Mouse (Mus musculus) erythroblast, embryonic 14.5 days (primary cell): ENCODE results near the gene Sel1l. TPM values are rescaled to one million over a fixed set of nuclear protein-coding genes. Genes with fewer than 3 reads are reported as not detected.

ENCODE experiments used
- H3K27me3 ChIP-seq: 2 replicates; pipeline ENCODE4 v1.6.1; 2012; ENCODE audit warnings: inconsistent platforms; ENCODE audit not compliant: control insufficient read depth
- H3K36me3 ChIP-seq: 2 replicates; pipeline ENCODE4 v1.6.1; 2012; ENCODE audit warnings: mild to moderate bottlenecking, inconsistent platforms; ENCODE audit not compliant: control insufficient read depth
- H3K4me1 ChIP-seq: 2 replicates; pipeline ENCODE4 v1.6.1; 2012; ENCODE audit warnings: inconsistent platforms; ENCODE audit not compliant: control insufficient read depth
- H3K4me3 ChIP-seq: replicated peaks from 2 replicates; pipeline ENCODE3; 2012; ENCODE audit warnings: moderate library complexity, mild to moderate bottlenecking, inconsistent platforms
- H3K9me3 ChIP-seq: 2 replicates; pipeline ENCODE4 v1.6.1; 2012; ENCODE audit warnings: low read length, inconsistent platforms, mixed read lengths; ENCODE audit not compliant: control insufficient read depth
- GATA1 ChIP-seq: IDR thresholded peaks from 2 replicates; pipeline ENCODE4 v1.6.1; 2012; ENCODE audit warnings: low read length, inconsistent platforms, mixed read lengths
- TAL1 ChIP-seq: IDR thresholded peaks from 3 replicates; pipeline ENCODE4 v1.6.1; 2012; ENCODE audit warnings: low read length, inconsistent platforms, mixed read lengths
- polyA plus RNA-seq: library from polyadenylated mRNA; stranded (reverse); fragments of >175 nt; gene quantifications from 2 replicates; pipeline ENCODE4 v1.2.3, GENCODE M21; 2012

Sel1l gene
- 0.29 and 0.30 TPM in 2 replicates for polyA plus RNA-seq

GRCm38 (mm10) chr12:91849045-91849467 lies at the start of gene Sel1l:
Sel1l (minus strand) TSS chr12:91849157.
- no peak for TF ChIP-seq TAL1
- TF ChIP-seq GATA1: no peak
- Histone ChIP-seq H3K36me3 (peaks cover under 1% of the 10 kb centered on the region), H3K4me3 (peak within 1 kb of the TSS; percentile 78)

GRCm38 (mm10) chr12:91892622-91893560 lies 43.9 kb upstream of the Sel1l start:
- Histone ChIP-seq H3K4me3 (no peak overlapping the region), H3K4me1 (no peaks in the 10 kb centered on the region), H3K9me3 (no peaks in the 10 kb centered on the region), H3K36me3 (no peaks in the 10 kb centered on the region), H3K27me3 (no peaks in the 10 kb centered on the region)
- no peak for TF ChIP-seq GATA1
- TF ChIP-seq TAL1: no peak

More at GRCm38 (mm10) chr12:91849045-91849467, at the start of gene Sel1l:
- Histone ChIP-seq H3K9me3 (no peaks in the 10 kb centered on the region), H3K27me3 (no peaks in the 10 kb centered on the region), H3K4me1 (peaks cover 22% of the 10 kb centered on the region)

GRCm38 (mm10) chr12:91880431-91880830 lies 31.5 kb upstream of the Sel1l start:
- TF ChIP-seq GATA1 (no peak), TAL1 (no peak)
- no peak overlapping the region for H3K4me3 ChIP-seq
- no peaks in the 10 kb centered on the region for H3K36me3 ChIP-seq
- H3K9me3 ChIP-seq: no peaks in the 10 kb centered on the region
- H3K4me1 ChIP-seq: no peaks in the 10 kb centered on the region
- H3K27me3 ChIP-seq: no peaks in the 10 kb centered on the region

- Histone ChIP-seq H3K9me3 (no peaks in the 10 kb centered on the region), H3K36me3 (no peaks in the 10 kb centered on the region), H3K4me3 (no peak overlapping the region), H3K27me3 (no peaks in the 10 kb centered on the region), H3K4me1 (no peaks in the 10 kb centered on the region)
- TF ChIP-seq GATA1 (no peak), TAL1 (no peak)
Measured at GRCm38 (mm10) chr12:91878912-91879250, 29.9 kb upstream of the Sel1l start.

GRCm38 (mm10) chr12:91878056-91878911 lies 29.3 kb upstream of the Sel1l start:
- Histone ChIP-seq H3K27me3 (no peaks in the 10 kb centered on the region), H3K4me1 (no peaks in the 10 kb centered on the region), H3K4me3 (no peak overlapping the region), H3K9me3 (no peaks in the 10 kb centered on the region), H3K36me3 (no peaks in the 10 kb centered on the region)
- no peak for TF ChIP-seq GATA1
- no peak for TF ChIP-seq TAL1

- TF ChIP-seq GATA1: no peak
- TF ChIP-seq TAL1: no peak
- Histone ChIP-seq H3K4me1 (no peaks in the 10 kb centered on the region), H3K9me3 (no peaks in the 10 kb centered on the region), H3K36me3 (no peaks in the 10 kb centered on the region), H3K4me3 (no peak overlapping the region), H3K27me3 (no peaks in the 10 kb centered on the region)
Measured at GRCm38 (mm10) chr12:91877646-91878045, 28.7 kb upstream of the Sel1l start.

GRCm38 (mm10) chr12:91870671-91871070 lies 21.7 kb upstream of the Sel1l start:
- no peaks in the 10 kb centered on the region for H3K4me1 ChIP-seq
- TF ChIP-seq GATA1 (no peak), TAL1 (no peak)
- no peaks in the 10 kb centered on the region for H3K36me3 ChIP-seq
- no peak overlapping the region for H3K4me3 ChIP-seq
- no peaks in the 10 kb centered on the region for H3K9me3 ChIP-seq
- no peaks in the 10 kb centered on the region for H3K27me3 ChIP-seq

- Histone ChIP-seq H3K27me3 (no peaks in the 10 kb centered on the region), H3K36me3 (no peaks in the 10 kb centered on the region), H3K4me3 (no peak overlapping the region), H3K4me1 (no peaks in the 10 kb centered on the region), H3K9me3 (no peaks in the 10 kb centered on the region)
- TF ChIP-seq TAL1: no peak
- TF ChIP-seq GATA1: no peak
Measured at GRCm38 (mm10) chr12:91869352-91869751, 20.4 kb upstream of the Sel1l start.

- H3K27me3 ChIP-seq: no peaks in the 10 kb centered on the region
- H3K9me3 ChIP-seq: no peaks in the 10 kb centered on the region
Measured at GRCm38 (mm10) chr12:91854330-91854729, 5.4 kb upstream of the Sel1l start.

More at GRCm38 (mm10) chr12:91854330-91854729, 5.4 kb upstream of the Sel1l start:
- H3K4me1 ChIP-seq: peaks cover 4% of the 10 kb centered on the region
- H3K36me3 ChIP-seq: no peaks in the 10 kb centered on the region
- TF ChIP-seq GATA1 (no peak), TAL1 (no peak)
- no peak overlapping the region for H3K4me3 ChIP-seq
